Mouse (Mus musculus) midbrain, embryonic 16.5 days (tissue): Measurements from ENCODE around the gene Lpar2. TPM values are rescaled to one million over a fixed set of nuclear protein-coding genes. Genes with fewer than 3 reads are reported as not detected.

Source experiments
- ATAC-seq: fragments of 200-750 bp; cut with Nextera tagmentation; 2 replicates; pipeline ENCODE4 v1.8.0; 2017; ENCODE audit warnings: moderate TSS enrichment
- H3K27ac ChIP-seq: fragments of 300-500 bp; sonication (generic); 2 replicates; pipeline ENCODE4 v1.5.1; 2014; ENCODE audit warnings: mild to moderate bottlenecking, low read length, mixed read lengths
- H3K27me3 ChIP-seq: fragments of 300-500 bp; sonication (generic); 2 replicates; pipeline ENCODE4 v1.6.1; 2014; ENCODE audit warnings: low read depth, low read length, mixed read lengths; ENCODE audit not compliant: control insufficient read depth, insufficient read depth
- H3K36me3 ChIP-seq: fragments of 300-500 bp; sonication (generic); 2 replicates; pipeline ENCODE4 v1.6.1; 2014; ENCODE audit warnings: mild to moderate bottlenecking, low read length, moderate library complexity, mixed read lengths; ENCODE audit not compliant: control insufficient read depth, insufficient read depth
- H3K4me1 ChIP-seq: fragments of 300-500 bp; sonication (generic); 2 replicates; pipeline ENCODE4 v1.6.1; 2014; ENCODE audit warnings: mild to moderate bottlenecking, low read length, mixed read lengths; ENCODE audit not compliant: control insufficient read depth, insufficient read depth
- H3K4me2 ChIP-seq: fragments of 300-500 bp; sonication (generic); 2 replicates; pipeline ENCODE4 v1.6.1; 2014; ENCODE audit warnings: mild to moderate bottlenecking, low read length, mixed read lengths
- H3K4me3 ChIP-seq: fragments of 300-500 bp; sonication (generic); 2 replicates; pipeline ENCODE4 v1.5.1; 2014; ENCODE audit warnings: low read depth, mild to moderate bottlenecking, low read length, moderate library complexity, mixed read lengths
- H3K9ac ChIP-seq: fragments of 300-500 bp; sonication (generic); 2 replicates; pipeline ENCODE4 v1.6.1; 2014; ENCODE audit warnings: low read depth, low read length, mixed read lengths
- H3K9me3 ChIP-seq: fragments of 300-500 bp; sonication (generic); replicated peaks from 2 replicates; pipeline ENCODE4 v1.6.1; 2014; ENCODE audit warnings: mild to moderate bottlenecking, low read length, mixed read lengths; ENCODE audit not compliant: control insufficient read depth, poor library complexity, severe bottlenecking
- WGBS: fragments of 180-500 bp; shearing (Covaris S2); extraction: QIAGEN DNeasy Blood & Tissue Kit; methylation state at CpG from one replicate; pipeline ENCODE4 v1.1.7; 2014; 5-methylcytosine and 5-hydroxymethylcytosine counted together
- polyA plus RNA-seq: library from polyadenylated mRNA; unstranded; fragments of >200 nt; fragmentation: Nextera tagmentation; extraction: Ambion mirVana; gene quantifications from 2 replicates; pipeline ENCODE4 v1.2.1, GENCODE M21; 2015

The Lpar2 gene
- polyA plus RNA-seq, 1 experiment from 2014 or later: 0.69 TPM

DNA sequence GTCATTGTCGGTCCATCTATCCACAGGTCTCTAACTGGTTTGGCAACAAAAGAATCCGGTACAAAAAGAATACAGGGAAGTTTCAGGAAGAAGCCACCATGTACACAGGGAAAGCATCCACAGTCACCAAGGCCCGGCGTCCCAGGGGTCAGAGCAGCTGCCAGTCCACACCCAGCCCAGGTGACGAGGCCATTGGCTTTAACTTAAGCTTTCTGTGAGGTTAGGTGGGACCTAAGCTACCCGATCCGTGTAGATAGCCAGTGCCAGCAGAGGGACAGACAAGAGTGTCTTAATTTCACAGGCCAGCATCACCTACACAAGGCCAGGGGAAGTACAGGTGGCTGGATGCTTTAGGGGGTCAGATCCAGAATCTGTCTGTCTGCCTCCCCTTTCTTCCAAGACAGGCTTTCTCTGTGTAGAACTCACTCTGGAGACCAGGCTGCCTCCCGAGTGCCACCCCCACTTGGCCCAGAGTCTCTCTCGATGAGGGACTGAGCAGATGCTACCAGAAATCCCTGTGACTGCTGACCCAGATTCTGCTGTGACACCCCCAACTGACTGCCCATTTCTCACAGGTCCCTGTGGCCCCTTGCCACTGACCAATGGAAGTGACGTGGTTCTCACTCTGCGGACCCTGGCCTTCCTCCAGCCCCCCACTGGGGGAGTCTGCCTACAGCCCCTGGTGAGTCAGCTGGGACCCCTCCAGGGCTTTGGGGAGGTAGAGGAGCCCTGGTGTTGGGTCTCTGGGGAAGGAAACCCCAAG is 48.0 kb downstream of the Lpar2 start:
- no peak overlapping the region for H3K4me2 ChIP-seq
- H3K27ac ChIP-seq: no peak overlapping the region
- no peak overlapping the region for H3K4me3 ChIP-seq
- no peaks in the 10 kb centered on the region for H3K9me3 ChIP-seq
- H3K27me3 ChIP-seq: no peaks in the 10 kb centered on the region
- H3K36me3 ChIP-seq: no peaks in the 10 kb centered on the region
- no peak overlapping the region for H3K9ac ChIP-seq
- H3K4me1 ChIP-seq: no peaks in the 10 kb centered on the region
- no peak for ATAC-seq
- 86% methylated on average over 11 of the region's 11 CpGs for WGBS

GRCm38 (mm10) chr8:69870907-69871306 is 48.7 kb downstream of the Lpar2 start:
- no peak overlapping the region for H3K4me2 ChIP-seq
- no peak overlapping the region for H3K9ac ChIP-seq
- no peak overlapping the region for H3K27ac ChIP-seq
- no peaks in the 10 kb centered on the region for H3K27me3 ChIP-seq
- no peaks in the 10 kb centered on the region for H3K36me3 ChIP-seq
- no peak overlapping the region for H3K4me3 ChIP-seq
- H3K9me3 ChIP-seq: no peaks in the 10 kb centered on the region
- H3K4me1 ChIP-seq: no peaks in the 10 kb centered on the region
- 93% methylated on average over 6 of the region's 6 CpGs for WGBS
- no peak for ATAC-seq

DNA sequence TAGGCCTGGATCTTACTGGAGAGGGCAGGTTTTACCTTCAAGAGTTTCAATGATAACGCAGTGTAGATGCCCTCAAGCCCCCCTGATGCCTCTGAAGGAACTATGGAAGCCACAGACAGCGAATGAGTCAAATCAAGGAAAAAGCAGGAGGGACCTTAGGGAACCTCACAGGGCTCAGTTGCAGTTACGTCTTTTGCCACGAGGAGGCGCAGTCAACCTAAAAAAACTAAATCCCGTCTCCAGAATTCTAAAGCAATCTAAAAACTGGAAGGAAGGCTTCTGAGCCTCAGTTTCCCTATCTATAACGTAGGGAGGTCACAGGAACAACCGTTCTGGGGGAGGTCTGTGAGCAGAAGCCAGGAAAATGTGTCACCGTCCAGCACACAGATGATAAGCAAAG is 51.9 kb downstream of the Lpar2 start:
- WGBS: 12% methylated on average over 9 of the region's 9 CpGs
- Histone ChIP-seq H3K4me1 (no peaks in the 10 kb centered on the region), H3K9ac (no peak overlapping the region), H3K9me3 (no peaks in the 10 kb centered on the region), H3K27ac (no peak overlapping the region), H3K36me3 (no peaks in the 10 kb centered on the region), H3K27me3 (peaks cover 2% of the 10 kb centered on the region), H3K4me3 (no peak overlapping the region), H3K4me2 (no peak overlapping the region)
- no peak for ATAC-seq

DNA sequence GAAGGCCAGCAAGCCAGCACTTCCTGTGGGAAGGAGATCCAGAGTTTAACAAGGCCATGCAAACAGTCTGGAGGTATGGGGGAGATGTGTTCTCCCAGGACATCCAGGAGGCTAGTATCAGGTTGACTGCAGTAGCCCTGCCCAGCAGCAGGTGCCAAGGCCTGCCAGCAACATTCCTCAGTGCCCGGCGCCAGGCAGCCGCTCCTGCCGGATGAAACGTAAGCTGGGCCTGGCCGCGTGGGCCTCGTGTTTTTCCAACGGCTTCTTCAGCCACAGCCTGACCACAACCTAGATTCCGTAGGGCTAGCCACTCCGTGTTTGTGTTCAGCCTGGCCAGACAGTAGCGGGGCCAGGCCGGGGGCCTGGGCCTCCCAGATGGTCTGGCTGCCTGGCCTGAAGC is 52.4 kb downstream of the Lpar2 start:
- no peak overlapping the region for H3K4me3 ChIP-seq
- H3K27ac ChIP-seq: no peak overlapping the region
- 85% methylated on average over 13 of the region's 13 CpGs for WGBS
- no peak overlapping the region for H3K9ac ChIP-seq
- no peak for ATAC-seq
- H3K4me1 ChIP-seq: no peaks in the 10 kb centered on the region; the same call in 1 of the 2 replicates
- peaks cover 5% of the 10 kb centered on the region for H3K27me3 ChIP-seq
- no peaks in the 10 kb centered on the region for H3K9me3 ChIP-seq
- H3K36me3 ChIP-seq: no peaks in the 10 kb centered on the region
- H3K4me2 ChIP-seq: no peak overlapping the region

GRCm38 (mm10) chr8:69876097-69876496 is 53.9 kb downstream of the Lpar2 start:
- Histone ChIP-seq H3K4me2 (no peak overlapping the region), H3K4me1 (peaks cover 5% of the 10 kb centered on the region; the same call in 1 of the 2 replicates), H3K9me3 (no peaks in the 10 kb centered on the region), H3K36me3 (no peaks in the 10 kb centered on the region), H3K27ac (no peak overlapping the region), H3K27me3 (peaks cover 20% of the 10 kb centered on the region), H3K9ac (no peak overlapping the region), H3K4me3 (no peak overlapping the region)
- no peak for ATAC-seq
- 51% methylated on average over 10 of the region's 10 CpGs for WGBS

DNA sequence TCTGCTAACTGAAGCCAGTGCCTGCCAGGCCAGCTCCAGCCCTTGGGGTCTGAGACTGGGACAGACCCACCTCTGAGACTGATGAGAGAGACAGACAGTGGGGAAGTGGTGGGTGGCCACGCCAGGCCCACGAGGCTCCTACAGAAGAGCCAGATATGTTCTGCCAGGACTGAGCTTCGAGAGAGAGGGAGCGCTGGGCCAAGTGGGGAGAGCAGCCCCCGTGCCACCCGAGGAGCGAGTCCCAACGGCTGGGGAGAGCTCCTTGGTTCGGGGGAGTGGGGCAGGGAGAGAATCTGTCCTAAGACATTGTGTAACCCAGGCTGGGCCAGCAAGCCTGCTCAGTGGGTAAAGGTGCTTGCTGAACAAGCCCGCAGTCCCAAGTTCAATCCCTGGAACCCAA is 54.7 kb downstream of the Lpar2 start:
- no peaks in the 10 kb centered on the region for H3K9me3 ChIP-seq
- H3K27me3 ChIP-seq: peaks cover 28% of the 10 kb centered on the region

GRCm38 (mm10) chr8:69877396-69877795 is 55.2 kb downstream of the Lpar2 start:
- Histone ChIP-seq H3K4me2 (no peak overlapping the region), H3K36me3 (no peaks in the 10 kb centered on the region), H3K4me1 (peaks cover 7% of the 10 kb centered on the region; the same call in 1 of the 2 replicates), H3K27me3 (peaks cover 33% of the 10 kb centered on the region), H3K27ac (no peak overlapping the region), H3K9ac (no peak overlapping the region), H3K9me3 (no peaks in the 10 kb centered on the region), H3K4me3 (no peak overlapping the region)
- no peak for ATAC-seq
- 85% methylated on average over 4 of the region's 4 CpGs for WGBS

More for the DNA sequence above, 54.7 kb downstream of the Lpar2 start:
- no peak overlapping the region for H3K27ac ChIP-seq
- H3K4me1 ChIP-seq: peaks cover 7% of the 10 kb centered on the region; the same call in 1 of the 2 replicates
- H3K4me3 ChIP-seq: no peak overlapping the region
- H3K4me2 ChIP-seq: no peak overlapping the region
- no peaks in the 10 kb centered on the region for H3K36me3 ChIP-seq
- no peak overlapping the region for H3K9ac ChIP-seq
- ATAC-seq: no peak
- WGBS: 82% methylated on average over 10 of the region's 10 CpGs

GRCm38 (mm10) chr8:69877992-69878391 is 55.8 kb downstream of the Lpar2 start:
- no peak for ATAC-seq
- Histone ChIP-seq H3K4me3 (no peak overlapping the region), H3K36me3 (no peaks in the 10 kb centered on the region), H3K27me3 (peaks cover 39% of the 10 kb centered on the region), H3K4me2 (no peak overlapping the region), H3K4me1 (peaks cover 7% of the 10 kb centered on the region; the same call in 1 of the 2 replicates), H3K27ac (no peak overlapping the region), H3K9me3 (no peaks in the 10 kb centered on the region), H3K9ac (no peak overlapping the region)
- WGBS: 50% methylated on average over 3 of the region's 3 CpGs

- Histone ChIP-seq H3K9ac (no peak overlapping the region), H3K4me1 (peaks cover 7% of the 10 kb centered on the region; the same call in 1 of the 2 replicates), H3K4me2 (peak overlapping the region; percentile 59), H3K36me3 (no peaks in the 10 kb centered on the region), H3K27ac (no peak overlapping the region), H3K9me3 (no peaks in the 10 kb centered on the region), H3K27me3 (peaks cover 56% of the 10 kb centered on the region), H3K4me3 (no peak overlapping the region)
- 57% methylated on average over 8 of the region's 8 CpGs for WGBS
- ATAC-seq: no peak
Observed at GRCm38 (mm10) chr8:69879678-69880077, 57.4 kb downstream of the Lpar2 start.
